Mouse (Mus musculus): ENCODE results near the gene Ube2e1.
"Not testable (repeated sequence)": the region's sequence is repeated elsewhere in the genome, so short reads cannot be mapped to it uniquely, and the experiment has no call there.

Ube2e1 gene

DNA sequence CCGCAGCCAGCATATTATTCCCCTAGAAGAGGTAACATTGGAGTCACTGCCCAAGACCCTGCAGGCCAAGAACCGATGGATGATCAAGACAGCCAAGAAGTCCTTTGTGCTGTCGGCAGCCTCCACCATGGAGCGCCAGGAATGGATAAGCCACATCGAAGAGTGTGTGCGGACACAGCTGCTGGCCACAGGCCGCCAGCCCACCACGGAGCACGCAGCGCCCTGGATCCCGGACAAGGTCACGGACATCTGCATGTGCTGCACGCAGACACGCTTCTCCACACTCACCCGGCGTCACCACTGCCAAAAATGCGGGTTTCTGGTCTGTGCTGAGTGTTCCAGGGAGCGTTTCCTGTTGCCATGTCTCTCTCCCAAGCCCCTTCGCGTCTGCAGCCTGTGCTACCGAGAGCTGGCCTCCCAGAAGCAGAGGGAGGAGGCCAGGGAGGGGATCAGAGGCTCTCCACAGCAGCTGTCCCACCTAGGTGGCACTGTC lies 89.0 kb downstream of the Ube2e1 start:
- no peak for DNase-seq (ENCODE audit: low read depth, low spot score)

DNA sequence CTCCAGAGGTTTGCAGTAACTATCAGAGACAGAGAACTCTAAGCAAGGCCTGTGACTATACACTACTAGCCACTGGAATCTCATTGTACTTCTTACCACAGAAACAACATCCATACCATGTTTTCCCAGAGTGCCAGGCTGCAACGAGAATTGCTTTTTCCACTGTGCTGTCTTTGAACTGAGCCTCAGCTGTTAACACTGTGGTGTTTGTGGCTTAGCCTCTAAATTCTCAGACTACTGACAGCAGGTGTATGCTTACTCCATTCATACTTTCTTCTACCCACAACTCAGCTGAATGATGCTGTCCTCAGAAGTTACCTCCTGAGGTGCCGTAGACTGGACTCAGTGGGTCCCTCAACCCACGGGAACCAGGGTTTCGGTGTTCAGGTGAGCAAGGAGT lies 89.9 kb downstream of the Ube2e1 start:
- DNase-seq (ENCODE audit: low read depth, low spot score), result no peak

- DNase-seq (ENCODE audit: low read depth, low spot score), result no peak
Measured at GRCm38 (mm10) chr14:18240132-18240531, 91.5 kb downstream of the Ube2e1 start.

GRCm38 (mm10) chr14:18238750-18239731 lies 92.6 kb downstream of the Ube2e1 start, which contains the start of gene Nr1d2:
Gene Nr1d2, minus strand, starts transcription at chr14:18239127.
- peak; percentile 64 for DNase-seq (ENCODE audit: low read depth, low spot score)

GRCm38 (mm10) chr14:18238131-18238749 lies 93.4 kb downstream of the Ube2e1 start:
- DNase-seq (ENCODE audit: low read depth, low spot score), result peak; percentile 65

- no peak for DNase-seq (ENCODE audit: low read depth, low spot score)
Measured at GRCm38 (mm10) chr14:18237381-18237780, 94.3 kb downstream of the Ube2e1 start.

- not testable (repeated sequence) for DNase-seq (ENCODE audit: low read depth, low spot score)
Measured at GRCm38 (mm10) chr14:18236496-18237235, 95.0 kb downstream of the Ube2e1 start.

DNA sequence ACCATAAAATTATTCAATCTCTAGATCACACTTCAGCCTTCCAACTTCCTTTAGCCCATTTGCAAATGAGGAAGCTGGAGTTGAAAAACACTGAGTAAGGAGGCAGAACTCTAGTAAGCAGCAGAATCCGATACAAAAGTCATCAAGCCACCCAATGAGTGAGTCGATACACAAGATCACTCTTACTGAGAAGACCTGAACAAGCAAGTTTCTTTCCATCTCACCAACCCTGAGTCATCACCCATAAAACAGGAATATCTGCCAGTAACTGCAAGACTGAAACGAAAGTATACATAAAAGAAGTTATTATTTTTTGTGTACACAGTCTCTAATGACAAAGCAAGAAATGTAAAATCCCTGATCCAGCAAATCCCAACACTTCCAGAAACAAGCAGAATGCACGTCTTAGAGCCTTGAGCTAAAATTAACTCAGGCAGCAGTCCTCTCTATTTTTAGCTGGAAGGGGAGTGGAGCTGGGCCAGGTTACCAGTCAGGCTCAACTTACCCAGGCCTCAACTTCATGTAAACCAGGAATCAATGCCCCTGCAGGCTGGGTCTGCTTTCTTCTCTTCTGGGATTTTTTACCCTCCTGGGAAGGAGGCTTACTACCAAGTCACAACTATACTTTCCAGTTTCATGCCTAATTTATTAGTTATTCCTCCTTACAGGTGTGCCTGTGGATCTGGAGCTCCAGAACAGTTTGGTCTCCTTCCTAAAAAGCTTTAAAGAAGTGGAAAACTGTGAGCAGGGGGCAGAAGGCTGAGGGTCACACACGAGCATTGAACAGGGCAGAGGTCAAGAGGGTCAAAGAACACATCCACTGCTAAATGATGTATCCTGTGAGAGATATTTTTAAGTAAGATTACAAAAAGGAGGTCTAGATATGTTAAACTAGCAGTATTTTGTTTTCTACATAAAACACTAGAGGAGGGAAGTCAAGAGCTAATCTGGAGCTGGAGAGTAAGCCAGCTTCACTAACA lies 97.4 kb downstream of the Ube2e1 start:
- DNase-seq (ENCODE audit: low read depth, low spot score), result no peak

DNA sequence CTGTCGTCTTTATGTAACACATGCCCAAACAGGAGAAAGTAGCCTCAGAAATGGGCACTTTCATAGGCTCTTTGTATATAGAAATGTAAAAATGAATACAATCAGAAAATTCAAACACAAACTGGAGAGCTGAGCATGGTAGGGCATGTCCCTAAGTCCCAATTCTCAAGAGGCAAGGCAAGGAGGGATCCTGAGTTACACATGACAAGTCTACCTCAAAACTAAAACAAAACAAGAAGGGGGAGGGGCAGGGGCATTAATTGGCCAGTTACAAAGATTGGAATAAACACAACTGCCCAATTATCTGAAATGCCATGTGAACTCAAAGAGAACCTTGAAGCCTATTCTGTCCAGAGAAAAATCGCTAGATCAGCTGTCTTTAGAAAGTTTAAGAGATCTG lies 98.6 kb downstream of the Ube2e1 start:
- DNase-seq (ENCODE audit: low read depth, low spot score), result no peak

Measured in c-Kit-negative CD71-positive TER-119-positive erythroid progenitor cells, embryonic 14.5 days (primary cell).